Mouse (Mus musculus): ENCODE data around the gene Catspere2.
"Not testable (repeated sequence)": the region's sequence is repeated elsewhere in the genome, so short reads cannot be mapped to it uniquely, and the experiment has no call there.

DNA sequence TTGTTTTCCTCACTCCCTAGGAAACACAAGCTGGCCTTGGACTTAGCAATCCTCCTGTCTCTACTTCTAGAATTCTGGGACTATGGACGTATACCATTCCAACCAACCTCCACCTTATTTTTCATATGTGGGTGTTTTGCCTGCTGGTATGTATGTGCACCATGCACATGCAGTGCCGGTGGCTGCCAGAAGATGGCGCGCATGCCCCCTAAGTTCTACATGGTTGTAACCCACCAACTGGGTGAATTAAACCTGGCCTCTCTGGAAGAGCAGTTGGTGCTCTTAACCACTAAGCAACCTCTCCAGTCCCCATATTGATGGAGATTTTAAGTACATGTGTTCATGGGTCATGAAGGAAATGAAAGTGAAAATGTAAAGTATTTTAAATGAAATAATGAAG, 89.6 kb downstream of the Catspere2 start:
- not testable (repeated sequence) for TF ChIP-seq CTCF (IDR thresholded peaks at IDR 0.05; ENCODE audit: insufficient read depth, low read length); POLR2A (IDR thresholded peaks at IDR 0.05; ENCODE audit: borderline replicate concordance, extremely low read depth, low read depth, low read length)
